Mouse (Mus musculus) heart, postnatal 36 days (tissue): ENCODE measurements at regions not wholly inside any gene's neighbourhood (a gene's known extent, or its start where the extent isn't known, plus 50 kb on each side); places are given as distances from the start of the nearest gene placed in this dataset.

ENCODE experiments used
- DNase-seq, 2 experiments: peaks; one replicate each; pipeline ENCODE4 v3.0.0; 2021 to 2022
- intact Hi-C: fragments of 180-260 bp; cut with DNase I; formaldehyde crosslinking; loops from one replicate; pipeline ENCODE4 v1.15.1; 2025
- microRNA-seq, 2 experiments: library from miRNA; unstranded; fragments of <30 nt; microRNA quantifications; one replicate each; pipeline ENCODE4 v1.2.0; 2021; ENCODE audit warnings: borderline number of aligned reads in 2 of 2

DNA sequence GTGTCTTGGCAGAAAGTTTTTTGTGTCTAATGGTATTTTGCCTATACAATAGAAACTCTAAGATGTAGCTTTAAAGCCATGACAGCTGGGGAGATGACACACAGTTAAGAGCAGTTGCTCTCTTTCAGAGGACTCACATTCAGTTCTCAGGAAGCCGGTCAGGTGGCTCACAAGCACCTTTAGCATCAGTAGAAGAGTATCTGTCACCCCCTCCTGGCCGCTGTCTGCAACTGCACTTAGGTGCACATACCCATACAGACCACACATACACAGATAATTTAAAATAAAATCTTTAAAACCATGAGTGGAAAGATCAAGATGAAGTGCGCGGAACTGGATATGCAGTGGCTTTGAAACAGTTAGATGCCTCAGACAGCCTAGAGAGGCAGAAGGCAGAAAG lies 178.3 kb upstream of the Chrm3 start:
- DNase-seq = no peak
- intact Hi-C loops = loop anchor here (10.0 kb wide), 1 partner anchor 654 kb away; no protein-coding TSS in a partner anchor

DNA sequence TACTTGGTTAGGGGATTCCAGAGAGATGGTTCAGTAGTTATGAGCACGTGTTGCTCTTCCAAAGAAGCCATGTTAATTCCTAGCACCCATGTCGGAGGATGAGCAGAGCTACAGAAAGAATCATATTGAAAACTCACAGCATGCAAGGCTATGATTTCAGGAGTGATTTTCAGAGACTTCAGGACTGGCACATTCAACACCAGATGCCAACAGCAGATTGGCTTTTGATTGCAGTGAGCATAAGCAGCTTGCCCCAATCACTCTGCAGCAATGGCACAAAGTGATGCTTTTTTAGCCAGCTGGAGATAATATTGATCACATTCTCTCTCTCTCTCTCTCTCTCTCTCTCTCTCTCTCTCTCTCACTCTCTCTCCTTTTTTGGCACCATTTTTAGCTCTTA lies 166.6 kb upstream of the Chrm3 start:
- no peak for DNase-seq
- intact Hi-C loops = no loop called here

DNA sequence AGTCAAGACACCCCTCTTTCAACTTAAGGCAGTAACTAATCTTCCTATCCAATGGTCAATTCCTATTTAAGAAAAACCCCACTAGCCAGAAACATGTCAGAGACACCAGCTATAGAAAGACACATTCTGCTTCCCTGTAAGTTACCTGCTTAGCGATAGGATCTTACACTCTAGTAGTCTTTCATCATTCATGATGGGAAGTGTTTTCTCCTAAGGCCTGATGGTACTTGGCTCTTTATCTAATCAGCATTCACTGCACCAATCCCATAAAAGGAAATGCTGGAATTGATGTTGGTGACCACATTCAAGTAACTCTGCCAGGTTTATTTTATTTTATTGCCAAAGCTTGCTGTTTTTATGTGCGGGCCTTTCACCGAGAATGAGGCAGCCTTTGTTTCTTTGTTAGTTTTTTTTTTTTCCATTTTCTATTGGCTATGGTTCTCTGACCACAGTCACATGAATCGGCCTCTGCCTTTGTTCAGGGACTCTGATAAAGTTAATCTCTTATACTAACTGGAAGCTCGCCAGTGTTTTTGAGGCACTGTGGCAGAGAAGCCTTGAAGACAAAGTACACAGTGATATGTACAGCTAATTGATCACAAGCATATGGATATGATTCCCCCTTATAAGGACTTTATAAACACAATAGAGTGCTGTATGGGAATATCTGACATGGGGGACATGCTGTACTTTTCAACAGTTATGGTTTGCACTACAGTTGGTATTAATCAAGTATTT lies 166.0 kb upstream of the Chrm3 start:
- DNase-seq = no peak
- intact Hi-C loops = no loop called here

DNA sequence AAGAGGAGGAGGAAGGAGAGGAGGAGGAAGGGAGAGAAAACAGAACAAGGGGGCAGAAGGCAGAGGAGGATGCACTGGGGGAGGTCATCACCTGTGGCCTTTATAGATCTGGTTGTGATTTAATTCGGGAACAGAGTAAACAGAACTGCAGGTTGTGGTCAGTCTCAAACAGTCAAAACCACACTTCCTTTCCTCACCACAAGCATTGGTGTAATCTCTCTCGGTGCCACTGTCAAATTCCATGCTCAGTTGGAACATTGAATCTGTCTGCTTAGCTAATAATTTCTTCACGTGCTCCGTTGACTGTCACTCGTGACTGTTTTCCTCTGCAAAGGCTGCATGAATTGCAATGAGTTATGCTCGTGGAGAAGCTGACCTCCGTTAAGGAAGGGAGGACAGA lies 143.6 kb upstream of the Chrm3 start:
- intact Hi-C loops = no loop called here

DNA sequence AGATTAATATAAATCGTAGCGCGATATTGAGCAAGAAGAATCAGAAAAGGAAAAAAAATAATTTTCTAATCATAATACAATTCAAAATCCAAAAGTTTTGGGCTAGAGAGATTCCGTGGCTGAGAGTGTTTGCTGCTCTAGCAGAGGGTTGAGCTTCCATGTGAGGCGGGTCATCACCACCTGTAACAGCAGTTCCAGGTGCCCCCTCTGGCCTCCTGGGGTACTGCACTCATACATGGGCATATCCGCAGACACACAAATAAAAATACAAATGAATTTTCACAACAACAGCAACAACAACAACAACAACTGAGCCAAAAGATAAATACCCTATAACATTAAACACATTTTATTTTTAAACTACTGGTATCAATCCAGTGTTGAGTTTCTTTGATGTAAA lies 94.7 kb upstream of the Chrm3 start:
- intact Hi-C loops = loop anchor here (10.0 kb wide), 1 partner anchor 571 kb away; no protein-coding TSS in a partner anchor
- DNase-seq = no peak

More for the DNA sequence above, 143.6 kb upstream of the Chrm3 start:
- no peak for DNase-seq

DNA sequence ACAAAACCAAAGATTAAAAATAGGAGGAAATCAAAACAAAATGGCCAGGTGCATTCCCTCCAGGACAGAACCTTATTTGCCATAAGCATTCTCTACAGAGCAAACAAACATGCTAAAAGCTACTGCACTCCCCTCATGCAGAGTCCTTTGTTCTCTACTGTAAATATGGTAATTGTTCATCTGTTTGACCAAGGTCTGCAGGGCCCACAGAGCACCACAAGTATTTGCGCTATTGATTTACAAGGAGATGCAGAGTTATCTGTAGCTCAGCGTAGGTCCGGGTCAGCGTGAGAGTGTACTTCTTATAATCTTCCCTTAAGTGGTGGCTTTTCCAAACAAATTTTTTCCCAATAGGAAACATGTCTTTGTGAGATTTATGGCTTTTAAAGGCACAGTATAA lies 94.0 kb upstream of the Chrm3 start:
- intact Hi-C loops = loop anchor here (10.0 kb wide), 1 partner anchor 570 kb away; no protein-coding TSS in a partner anchor
- DNase-seq = no peak

DNA sequence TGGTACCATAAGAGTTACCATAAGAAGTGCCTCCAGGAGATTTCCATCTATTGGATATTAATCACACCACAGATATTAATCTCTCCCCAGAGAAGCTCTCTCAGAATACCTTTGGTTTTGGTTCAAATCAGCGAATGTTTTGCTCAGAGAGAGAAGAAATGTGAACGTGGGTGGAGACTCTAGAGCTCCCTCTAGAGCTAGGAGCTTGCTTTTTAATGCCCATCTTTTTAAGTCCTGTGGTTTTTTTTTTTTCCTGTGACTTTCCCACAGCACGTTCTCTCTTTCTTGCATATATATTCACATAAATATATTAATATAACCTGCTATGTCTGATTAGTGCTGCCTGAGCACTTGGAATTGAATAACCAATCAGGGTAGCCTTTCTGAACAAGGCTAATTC lies 90.4 kb upstream of the Chrm3 start:
- intact Hi-C loops = loop anchor here (10.0 kb wide), 1 partner anchor 566 kb away; no protein-coding TSS in a partner anchor
- DNase-seq = no peak

DNA sequence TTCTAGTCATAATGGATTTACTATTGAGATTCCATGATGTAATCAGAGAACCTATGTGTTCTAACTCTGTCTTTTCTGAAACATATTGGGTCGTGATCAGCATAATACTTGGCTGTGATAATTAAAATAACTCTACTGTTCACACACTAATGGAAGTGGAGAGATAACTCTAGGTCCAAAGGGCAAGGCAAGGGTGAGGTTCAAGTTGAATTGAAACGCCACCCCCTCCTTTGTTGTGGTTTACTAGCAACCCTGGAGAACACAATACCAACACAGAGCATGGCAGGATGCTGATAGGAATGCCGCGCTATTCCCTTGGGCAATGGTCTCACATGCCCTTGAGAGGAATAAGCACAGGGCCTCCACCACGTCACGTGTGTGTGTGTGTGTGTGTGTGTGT lies 88.9 kb upstream of the Chrm3 start:
- no peak for DNase-seq
- intact Hi-C loops = no loop called here

DNA sequence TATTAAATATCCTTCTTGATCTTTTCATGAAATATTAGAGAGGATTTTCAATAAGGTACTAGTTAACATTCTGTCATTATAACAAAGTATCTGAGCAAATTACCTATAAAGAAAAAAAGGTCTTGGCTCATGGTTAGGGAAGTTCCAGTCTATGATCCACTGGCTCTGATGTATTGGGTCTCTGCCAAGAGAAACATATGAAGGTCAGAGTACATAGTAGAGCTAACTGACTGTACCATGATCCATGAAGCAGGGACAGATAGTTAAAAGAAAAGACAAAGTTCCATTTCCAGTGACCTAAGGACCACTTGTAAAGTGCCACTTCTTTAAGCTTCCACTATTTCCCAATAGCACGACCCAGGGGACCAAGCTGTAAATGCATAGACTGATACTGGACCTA lies 87.2 kb upstream of the Chrm3 start:
- DNase-seq = no peak
- intact Hi-C loops = no loop called here

DNA sequence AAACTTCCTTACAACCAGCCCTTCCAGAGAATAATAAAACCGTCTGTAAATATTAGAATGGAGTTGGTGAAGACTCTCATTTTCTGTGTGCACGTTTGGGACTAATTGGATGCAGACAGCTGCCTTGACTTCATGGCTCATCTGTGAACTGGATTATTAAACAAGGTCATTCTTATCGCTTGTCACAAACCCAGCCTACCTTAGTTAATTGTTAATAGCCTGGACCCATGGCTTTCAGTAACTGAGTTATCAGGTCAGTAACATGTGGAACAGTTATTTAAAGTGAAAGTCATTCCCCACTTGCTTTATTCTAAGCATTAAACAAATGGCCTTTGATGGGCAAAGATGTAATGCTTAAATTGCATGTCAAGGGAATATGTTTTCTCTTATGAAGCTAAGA lies 85.0 kb upstream of the Chrm3 start:
- intact Hi-C loops = no loop called here
- DNase-seq = no peak

Small RNA genes lying in the stretch of these regions (microRNA-seq; reads per million reads assigned to microRNA genes)
- 0 reads per million in 2 experiments for gene Gm23415
